Mouse (Mus musculus): ENCODE measurements around the gene Dlk1. TPM values are rescaled to one million over a fixed set of nuclear protein-coding genes. Genes with fewer than 3 reads are reported as not detected.

Dlk1 gene
- polyA plus RNA-seq, 1 experiment from 2014 or later, result 69.3 TPM

DNA sequence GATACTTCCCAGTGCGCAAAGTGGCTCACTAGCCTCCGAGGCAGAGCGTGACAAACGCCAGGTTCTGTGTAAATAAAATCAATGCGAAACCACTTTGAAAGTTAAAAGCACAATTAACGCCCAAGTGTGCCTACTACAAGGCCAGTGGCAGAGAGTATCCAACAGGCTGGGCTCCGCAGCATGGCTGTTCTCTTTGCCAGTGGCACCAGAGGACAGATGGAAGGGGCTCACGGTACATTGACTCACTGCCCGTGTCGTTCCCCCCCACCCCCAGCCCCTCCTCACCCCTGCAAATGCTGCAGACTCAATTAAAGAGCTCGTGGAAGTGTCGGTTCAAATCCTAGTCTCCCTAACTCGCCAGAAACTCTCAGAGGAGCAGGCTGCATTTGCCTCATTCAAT lies 10.5 kb upstream of the Dlk1 start:
- no peak for ATAC-seq
- Histone ChIP-seq H3K4me2 (no peak overlapping the region), H3K27me3 (peaks cover 12% of the 10 kb centered on the region; the same call in 1 of the 2 replicates), H3K27ac (0 out of 2 replicates have a peak overlapping the region, but pooled peaks have one; percentile 8), H3K36me3 (ENCODE audit: poor library complexity, severe bottlenecking) (no peaks in the 10 kb centered on the region), H3K4me3 (no peak overlapping the region), H3K9ac (no peak overlapping the region), H3K9me3 (replicated peaks) (no peaks in the 10 kb centered on the region), H3K4me1 (peaks cover 84% of the 10 kb centered on the region)
- WGBS, result 55% methylated on average over 13 of the region's 13 CpGs

DNA sequence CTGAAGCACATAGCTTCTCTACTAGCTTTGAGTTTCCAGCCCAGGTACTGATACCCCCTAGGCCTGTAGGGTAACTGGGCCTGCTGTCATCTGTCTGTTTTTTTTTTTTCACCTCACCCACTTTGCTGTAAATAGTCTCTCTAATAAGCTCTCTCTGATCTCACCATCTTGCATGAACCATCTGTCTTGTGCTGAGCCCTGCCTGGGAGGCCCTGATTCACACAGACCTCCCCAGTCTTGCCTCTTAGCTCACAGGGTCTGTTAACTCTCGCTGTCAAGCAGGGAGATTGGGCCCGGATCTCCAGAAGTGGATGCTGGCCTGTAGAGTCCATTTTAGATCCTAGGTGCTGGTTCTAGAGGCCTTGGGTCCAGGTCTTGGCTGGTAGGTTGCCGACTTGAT lies 9.3 kb upstream of the Dlk1 start:
- no peak overlapping the region for H3K4me2 ChIP-seq
- H3K27ac ChIP-seq, result no peak overlapping the region
- H3K36me3 ChIP-seq (ENCODE audit: poor library complexity, severe bottlenecking), result no peaks in the 10 kb centered on the region
- H3K27me3 ChIP-seq, result peaks cover 21% of the 10 kb centered on the region
- no peaks in the 10 kb centered on the region for H3K9me3 ChIP-seq (replicated peaks)
- ATAC-seq, result peak; percentile 43; the same call in 1 of the 2 replicates
- no peak overlapping the region for H3K9ac ChIP-seq
- H3K4me1 ChIP-seq, result peaks cover 77% of the 10 kb centered on the region
- no peak overlapping the region for H3K4me3 ChIP-seq
- 64% methylated on average over 3 of the region's 3 CpGs for WGBS

DNA sequence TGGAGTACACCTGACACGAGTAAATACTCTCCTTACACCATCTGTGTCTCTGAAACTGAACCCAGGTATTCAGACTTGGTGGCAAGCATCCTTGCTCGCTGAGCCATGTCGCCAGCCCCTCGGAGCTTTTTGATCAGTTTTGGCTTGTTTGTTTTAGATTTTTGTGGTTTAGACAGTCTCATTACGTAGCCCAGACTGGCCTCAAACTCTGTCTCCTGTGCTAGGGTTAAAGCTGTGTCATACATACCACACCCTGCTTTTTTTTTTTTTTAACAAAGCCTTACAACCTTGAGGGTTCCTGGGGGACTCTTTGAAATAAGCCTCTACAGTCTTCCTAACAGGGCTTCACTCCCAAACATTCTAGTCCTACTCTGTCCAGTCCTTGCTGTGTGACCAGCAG lies 7.6 kb upstream of the Dlk1 start:
- Histone ChIP-seq H3K36me3 (ENCODE audit: poor library complexity, severe bottlenecking) (no peaks in the 10 kb centered on the region), H3K4me3 (no peak overlapping the region), H3K27me3 (peaks cover 23% of the 10 kb centered on the region), H3K27ac (no peak overlapping the region), H3K9ac (no peak overlapping the region), H3K4me1 (peaks cover 76% of the 10 kb centered on the region), H3K4me2 (no peak overlapping the region), H3K9me3 (replicated peaks) (no peaks in the 10 kb centered on the region)
- ATAC-seq, result no peak
- 53% methylated on average over 5 of the region's 5 CpGs for WGBS

DNA sequence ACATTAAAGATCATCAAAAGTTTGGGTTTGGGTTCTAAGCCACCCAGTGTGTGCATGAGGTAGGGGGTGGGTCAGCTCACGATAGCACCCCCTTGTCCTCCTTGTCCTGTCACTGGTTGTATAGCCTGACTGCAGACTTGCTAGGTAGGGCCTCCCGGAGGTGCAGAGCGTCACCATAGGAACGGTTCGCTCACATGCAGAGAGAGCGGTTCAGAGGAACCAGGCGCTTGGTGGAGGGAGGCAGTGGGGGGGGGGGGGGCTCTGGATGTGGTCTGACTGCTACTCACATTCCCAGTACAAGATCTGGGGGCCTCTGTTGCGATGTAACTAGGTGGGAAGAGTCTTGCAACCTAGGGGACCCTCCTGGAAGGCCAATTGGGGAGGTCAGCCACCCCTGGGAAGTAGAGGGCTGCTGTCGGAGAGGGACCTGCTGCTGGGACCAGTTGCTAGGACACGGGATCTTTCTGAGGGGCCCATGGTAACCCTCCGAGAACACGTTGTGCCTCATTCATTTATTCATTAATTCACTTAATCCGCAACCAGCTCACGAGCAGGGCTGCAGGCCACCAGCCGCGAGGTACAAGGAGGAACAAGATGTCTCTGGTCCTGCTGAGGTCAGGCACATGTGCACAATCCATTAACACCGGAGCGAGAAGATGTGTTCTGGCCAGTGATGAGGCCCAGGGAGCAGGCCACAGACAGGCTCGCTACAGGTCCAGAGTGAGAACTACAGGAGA lies 7.0 kb upstream of the Dlk1 start:
- peak; percentile 52 for ATAC-seq
- Histone ChIP-seq H3K27ac (peak overlapping the region; percentile 59), H3K4me1 (peaks cover 76% of the 10 kb centered on the region), H3K9ac (no peak overlapping the region), H3K36me3 (ENCODE audit: poor library complexity, severe bottlenecking) (no peaks in the 10 kb centered on the region), H3K4me2 (peak overlapping the region; percentile 36), H3K4me3 (peak overlapping the region; percentile 15; the same call in 1 of the 2 replicates), H3K9me3 (replicated peaks) (no peaks in the 10 kb centered on the region), H3K27me3 (peaks cover 29% of the 10 kb centered on the region)
- 3% methylated on average over 19 of the region's 19 CpGs for WGBS

DNA sequence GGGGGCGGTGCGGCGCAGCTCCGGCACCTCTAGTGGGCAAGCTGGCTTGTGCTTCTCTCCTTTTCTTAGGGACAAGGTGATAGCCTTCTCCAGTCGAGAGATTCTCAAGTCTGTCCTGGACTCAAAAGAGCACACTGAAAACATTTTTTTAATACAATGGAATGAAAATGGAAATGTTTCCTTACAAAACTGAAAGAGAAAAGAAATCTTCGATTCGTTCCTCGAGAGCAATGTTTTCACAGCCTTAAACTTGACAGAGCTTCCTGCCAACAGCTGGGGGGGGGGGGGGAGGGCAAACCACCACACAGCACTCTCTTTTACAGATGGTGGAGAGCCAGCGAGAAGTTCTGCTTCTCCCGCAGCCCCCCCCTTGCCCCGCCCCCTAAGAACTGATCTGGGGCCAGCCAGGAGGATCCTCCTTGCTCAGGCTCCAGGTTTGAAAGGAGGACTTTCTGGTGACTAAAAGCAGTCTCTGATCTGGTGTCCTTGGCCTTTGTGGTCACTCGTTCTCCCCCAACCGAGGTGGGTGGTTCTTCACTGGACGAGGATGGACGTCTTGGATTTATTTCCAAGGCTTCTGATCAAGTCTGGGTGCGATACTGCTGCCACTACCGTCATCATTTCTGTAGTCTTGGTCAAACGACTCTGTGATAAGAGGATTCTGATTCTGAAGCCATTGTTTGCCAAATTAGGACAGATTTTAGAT lies 6.2 kb upstream of the Dlk1 start:
- Histone ChIP-seq H3K9ac (no peak overlapping the region), H3K36me3 (ENCODE audit: poor library complexity, severe bottlenecking) (no peaks in the 10 kb centered on the region), H3K9me3 (replicated peaks) (no peaks in the 10 kb centered on the region), H3K27ac (peak overlapping the region; percentile 59), H3K4me2 (peak overlapping the region; percentile 36), H3K27me3 (peaks cover 35% of the 10 kb centered on the region), H3K4me1 (peaks cover 71% of the 10 kb centered on the region), H3K4me3 (peak overlapping the region; percentile 15; the same call in 1 of the 2 replicates)
- 9% methylated on average over 18 of the region's 18 CpGs for WGBS
- ATAC-seq, result no peak

DNA sequence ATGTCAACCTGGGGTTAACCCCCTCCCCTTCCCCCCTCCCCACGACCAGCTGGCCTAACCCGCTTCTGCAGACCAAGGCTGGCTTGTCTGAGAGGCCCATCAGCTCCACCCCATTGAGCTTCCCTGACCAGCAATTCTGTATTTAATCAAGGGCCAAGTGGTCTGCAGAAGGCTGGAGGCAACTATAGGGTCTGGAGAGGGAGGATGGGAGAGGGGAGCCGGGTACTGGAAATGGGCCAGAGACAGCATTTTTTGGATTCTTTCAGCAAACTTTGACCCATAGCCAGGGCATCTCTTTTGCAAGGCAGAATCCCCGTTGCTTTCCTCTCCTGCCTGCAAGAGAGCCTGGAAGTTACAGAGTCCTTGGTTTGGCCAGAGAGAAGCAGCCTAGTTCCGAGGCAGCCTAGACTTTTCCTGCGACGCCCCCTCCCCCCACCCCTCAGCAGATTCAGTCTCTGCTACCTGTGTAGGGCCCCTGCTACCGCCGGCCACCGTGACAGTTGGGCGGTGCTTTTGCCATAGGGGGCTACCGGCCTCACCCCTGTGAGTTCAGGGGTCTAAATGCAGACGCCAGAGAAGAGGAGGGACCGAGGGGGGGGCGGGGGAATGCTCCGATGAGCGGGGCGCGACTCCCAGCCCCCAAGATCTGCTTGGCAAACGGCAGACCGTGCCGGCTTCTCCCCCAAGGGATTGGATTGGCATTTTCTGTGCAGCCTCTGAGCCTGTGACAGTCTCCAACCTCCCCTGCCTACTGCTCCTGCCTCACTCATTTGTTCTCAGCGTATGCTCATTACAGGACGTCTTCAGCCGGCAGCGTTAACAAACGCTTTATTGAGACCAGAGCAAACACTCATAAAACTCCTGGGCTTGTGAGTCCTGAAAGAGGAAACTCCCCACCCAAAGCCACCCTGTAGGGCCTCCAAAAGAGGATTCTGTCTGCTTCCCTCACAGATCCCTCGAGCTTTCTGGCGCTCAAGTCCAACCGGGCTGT lies 2.9 kb upstream of the Dlk1 start:
- H3K4me3 ChIP-seq, result peak overlapping the region; percentile 33
- H3K9me3 ChIP-seq (replicated peaks), result no peaks in the 10 kb centered on the region
- H3K4me2 ChIP-seq, result peak overlapping the region; percentile 69
- ATAC-seq, result peak; percentile 48; the same call in 1 of the 2 replicates
- H3K9ac ChIP-seq, result peak overlapping the region; percentile 61
- no peaks in the 10 kb centered on the region for H3K36me3 ChIP-seq (ENCODE audit: poor library complexity, severe bottlenecking)
- H3K27ac ChIP-seq, result peak overlapping the region; percentile 22
- H3K4me1 ChIP-seq, result peaks cover 62% of the 10 kb centered on the region
- peaks cover 63% of the 10 kb centered on the region for H3K27me3 ChIP-seq
- WGBS, result under 1% methylated on average over 30 of the region's 30 CpGs

DNA sequence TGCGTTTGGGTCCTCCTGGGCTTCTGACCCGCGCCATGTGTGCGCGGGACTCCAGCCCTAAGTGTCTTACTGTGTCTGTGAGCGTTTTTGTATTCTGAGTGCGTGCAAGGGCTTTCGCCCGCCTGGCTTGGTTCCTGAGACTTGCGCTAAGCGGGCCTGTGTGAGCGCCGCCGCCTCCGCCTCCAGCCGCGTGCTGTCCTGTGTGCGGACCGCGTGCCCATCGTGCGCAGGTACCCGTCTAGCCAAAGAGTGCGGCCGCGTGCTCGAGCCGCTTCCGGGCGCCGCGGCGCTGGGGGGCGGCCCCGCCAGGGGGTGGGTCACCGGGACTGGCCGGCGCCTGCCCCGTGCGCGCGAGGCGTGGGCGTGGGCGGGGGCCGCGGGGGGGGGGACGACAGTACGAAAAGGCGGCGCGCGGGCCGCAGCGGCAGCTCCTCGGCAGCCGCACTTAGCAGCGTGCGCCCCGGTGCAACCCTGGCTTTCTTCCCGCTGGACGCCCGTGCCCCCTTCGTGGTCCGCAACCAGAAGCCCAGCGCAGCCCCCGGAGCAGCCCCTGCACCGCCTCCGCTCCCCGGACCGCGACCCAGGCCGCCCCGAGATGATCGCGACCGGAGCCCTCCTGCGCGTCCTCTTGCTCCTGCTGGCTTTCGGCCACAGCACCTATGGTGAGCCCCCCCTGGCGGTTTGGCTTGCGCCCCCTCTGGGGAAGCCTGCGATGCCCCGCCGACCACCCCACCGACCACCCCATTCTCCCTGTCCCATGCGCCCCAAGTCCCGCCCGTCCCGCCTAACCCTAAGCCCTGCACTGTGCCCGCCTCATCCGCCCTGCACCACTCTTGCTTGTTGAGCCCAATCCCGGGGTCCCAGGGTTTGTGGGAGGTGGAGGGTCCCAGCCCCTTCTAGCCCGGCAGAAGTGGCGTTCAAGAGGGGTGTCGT lies 708 bp downstream of the Dlk1 start:
- Histone ChIP-seq H3K4me2 (peak overlapping the region; percentile 84), H3K36me3 (ENCODE audit: poor library complexity, severe bottlenecking) (no peaks in the 10 kb centered on the region), H3K9ac (peak overlapping the region; percentile 67), H3K4me3 (peak overlapping the region; percentile 50), H3K4me1 (peaks cover 67% of the 10 kb centered on the region), H3K27ac (peak overlapping the region; percentile 32), H3K9me3 (replicated peaks) (no peaks in the 10 kb centered on the region), H3K27me3 (peaks cover 81% of the 10 kb centered on the region)
- WGBS, result 1% methylated on average over 69 of the region's 96 CpGs
- ATAC-seq, result peak; percentile 54

DNA sequence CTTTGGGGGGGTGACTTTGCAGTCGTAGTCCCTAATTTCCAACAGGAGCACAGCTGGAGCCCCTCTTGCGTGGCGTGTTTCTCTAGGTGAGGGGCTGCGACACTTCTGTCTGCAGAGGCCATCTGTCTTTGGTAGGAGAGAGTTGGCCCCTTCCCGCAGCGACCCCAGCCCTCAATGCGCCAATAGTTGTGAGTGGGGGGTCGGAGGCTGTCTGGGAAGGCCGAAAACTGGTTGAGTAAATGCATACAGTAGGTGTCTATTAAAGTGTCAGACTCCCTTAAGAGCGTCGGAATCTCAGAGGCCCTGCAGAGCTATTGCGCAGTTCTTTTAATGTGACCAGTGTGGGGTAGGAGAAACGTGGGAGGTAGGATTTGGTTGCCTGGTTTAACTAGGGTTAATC lies 1.5 kb downstream of the Dlk1 start:
- H3K27me3 ChIP-seq, result peaks cover 78% of the 10 kb centered on the region
- H3K9ac ChIP-seq, result peak overlapping the region; percentile 67; the same call in 1 of the 2 replicates
- H3K4me2 ChIP-seq, result peak overlapping the region; percentile 84
- no peaks in the 10 kb centered on the region for H3K36me3 ChIP-seq (ENCODE audit: poor library complexity, severe bottlenecking)
- no peak for ATAC-seq
- H3K9me3 ChIP-seq (replicated peaks), result no peaks in the 10 kb centered on the region
- 0 out of 2 replicates have a peak overlapping the region, but pooled peaks have one; percentile 19 for H3K27ac ChIP-seq
- 11% methylated on average over 13 of the region's 13 CpGs for WGBS
- H3K4me1 ChIP-seq, result peaks cover 69% of the 10 kb centered on the region
- peak overlapping the region; percentile 50 for H3K4me3 ChIP-seq

DNA sequence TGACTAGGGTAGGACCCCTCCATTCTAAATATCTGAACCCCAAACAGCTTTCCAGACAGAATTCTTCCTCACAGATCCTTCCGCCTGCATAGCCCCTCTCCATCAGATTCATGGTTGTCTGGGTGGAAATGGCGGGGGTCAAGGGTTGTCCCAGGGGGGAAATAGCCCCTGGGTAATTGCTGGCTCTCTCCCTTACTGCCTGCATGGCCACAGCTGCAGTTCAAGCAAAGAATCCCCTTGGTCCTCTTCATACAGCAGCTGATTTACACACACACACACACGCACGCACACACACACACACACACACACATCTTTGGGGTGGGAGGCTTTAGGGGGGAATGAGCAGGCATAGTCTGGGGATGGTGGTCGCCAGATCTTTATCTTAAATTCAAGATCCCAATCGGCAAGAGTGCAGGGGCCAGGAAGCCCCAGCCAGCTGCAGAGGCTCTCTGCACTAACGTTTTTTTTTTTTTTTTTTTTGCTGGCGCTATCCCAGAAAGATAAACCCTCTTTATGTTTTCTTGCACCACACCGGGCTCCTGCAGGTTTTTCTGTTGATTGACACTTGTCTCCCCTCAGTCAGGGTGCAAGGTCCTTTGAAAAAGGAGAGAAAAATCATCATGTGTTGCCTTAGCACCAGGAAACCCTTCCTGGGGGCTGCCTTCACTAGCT lies 4.0 kb downstream of the Dlk1 start:
- 18% methylated on average over 9 of the region's 9 CpGs for WGBS
- no peak for ATAC-seq
- Histone ChIP-seq H3K36me3 (ENCODE audit: poor library complexity, severe bottlenecking) (no peaks in the 10 kb centered on the region), H3K27ac (peak overlapping the region; percentile 31; the same call in 1 of the 2 replicates), H3K4me2 (peak overlapping the region; percentile 4; the same call in 1 of the 2 replicates), H3K4me3 (no peak overlapping the region), H3K4me1 (peaks cover 61% of the 10 kb centered on the region), H3K9me3 (replicated peaks) (no peaks in the 10 kb centered on the region), H3K9ac (peak overlapping the region; percentile 23), H3K27me3 (peaks cover 87% of the 10 kb centered on the region)

DNA sequence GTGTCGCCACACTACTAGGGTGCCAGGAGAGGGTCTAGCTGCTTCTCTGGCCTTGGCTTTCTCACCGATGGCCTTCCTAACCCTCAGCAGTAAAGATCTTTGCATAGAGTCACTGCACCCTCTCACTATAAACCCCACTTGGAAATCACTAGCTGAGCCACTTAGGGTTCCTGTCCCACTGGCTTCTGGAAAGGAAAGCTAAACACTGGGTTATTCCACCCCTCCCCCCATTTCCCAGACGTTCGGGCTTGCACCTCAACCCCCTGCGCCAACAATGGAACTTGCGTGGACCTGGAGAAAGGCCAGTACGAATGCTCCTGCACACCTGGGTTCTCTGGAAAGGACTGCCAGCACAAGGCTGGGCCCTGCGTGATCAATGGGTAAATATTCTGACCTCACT lies 5.2 kb downstream of the Dlk1 start:
- WGBS, result 20% methylated on average over 8 of the region's 8 CpGs
- no peak overlapping the region for H3K9ac ChIP-seq
- H3K27ac ChIP-seq, result peak overlapping the region; percentile 48; the same call in 1 of the 2 replicates
- peaks cover 81% of the 10 kb centered on the region for H3K27me3 ChIP-seq
- no peaks in the 10 kb centered on the region for H3K36me3 ChIP-seq (ENCODE audit: poor library complexity, severe bottlenecking)
- H3K4me1 ChIP-seq, result peaks cover 58% of the 10 kb centered on the region
- ATAC-seq, result no peak
- H3K9me3 ChIP-seq (replicated peaks), result no peaks in the 10 kb centered on the region
- no peak overlapping the region for H3K4me3 ChIP-seq
- H3K4me2 ChIP-seq, result no peak overlapping the region
